Mouse (Mus musculus) small intestine, adult 2 months (tissue): ENCODE results near the gene Trim2.

Experiments
- CTCF ChIP-seq: fragments of 200-500 bp; IDR thresholded peaks from 2 replicates; pipeline ENCODE4 v1.5.1; 2012; ENCODE audit warnings: low read depth, mild to moderate bottlenecking, control low read depth, inconsistent platforms, low read length, moderate library complexity, mixed read lengths; ENCODE audit not compliant: insufficient replicate concordance, insufficient read length; ENCODE audit errors: extremely low read depth
- POLR2A ChIP-seq: fragments of 200-500 bp; IDR thresholded peaks from 2 replicates; pipeline ENCODE4 v1.6.1; 2012; ENCODE audit warnings: low read depth, mild to moderate bottlenecking, control low read depth, inconsistent platforms, low read length, moderate library complexity

DNA sequence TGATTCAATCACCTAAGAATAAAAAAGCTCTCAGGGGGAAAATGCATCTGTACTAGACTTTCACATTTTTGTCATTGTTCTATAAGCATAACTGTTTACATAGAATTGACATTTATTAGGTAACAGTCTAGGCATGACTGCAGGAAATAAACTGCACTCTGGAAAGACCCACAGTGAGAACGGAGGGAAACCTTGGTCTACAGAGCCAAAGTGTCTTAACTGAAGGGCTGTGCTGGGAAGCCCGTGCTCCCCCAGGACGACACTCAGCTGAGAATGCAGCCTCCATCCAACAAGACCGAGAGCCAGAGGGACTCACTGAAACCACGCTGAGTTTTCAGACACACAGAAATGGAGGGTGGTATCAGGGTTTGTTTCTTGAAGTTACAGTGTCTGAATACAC lies 175.9 kb downstream of the Trim2 start:
- TF ChIP-seq CTCF (no peak), POLR2A (no peak)
